12 mouse cellular contexts compared by ENCODE assay signal in genomic region chr13:20097934-20098593, GRCm38 (mm10). TPM values are rescaled to one million over a fixed set of nuclear protein-coding genes. Genes with fewer than 3 reads are reported as not detected.
A peak's percentile ranks its signal among the peaks of the same experiment; 100 is the strongest.
DNase-seq lines count a peak whose midpoint lies in the region; ATAC-seq and TF ChIP-seq lines count a peak whose summit lies in the region.
"Had no signal": no experiment of that assay in that cellular context is flagged by ENCODE, and none has a peak within 500 bp of the region (broad histone marks: within the 10 kb centered on the region; RNA-seq: fewer than 3 reads in every experiment).

No protein-coding gene starts in this region.

- H3K4me1 ChIP-seq in lung, embryonic 14.5 days (ENCODE audit: insufficient read depth) = peaks cover 39% of the 10 kb centered on the region
- H3K4me1 ChIP-seq in lung, adult 2 months (ENCODE audit: control insufficient read depth, insufficient read depth, low read length) = peaks cover 39% of the 10 kb centered on the region
- H3K4me1 ChIP-seq in ES-E14 (ENCODE audit: control insufficient read depth in 2 of 2, insufficient read depth in 2 of 2, low read length in 2 of 2, poor library complexity in 1 of 2) = peaks cover 12 to 17% of the 10 kb centered on the region in 2 experiments
- H3K4me1 ChIP-seq in midbrain, embryonic 10.5 days = peaks cover 46% of the 10 kb centered on the region
- H3K4me1 ChIP-seq in kidney, embryonic 16.5 days (ENCODE audit: insufficient read depth, low read length) = peaks cover 23% of the 10 kb centered on the region

- H3K4me3 ChIP-seq in lung, embryonic 14.5 days (ENCODE audit: low read depth, low read length) = no peak overlapping the region
- H3K4me3 ChIP-seq in lung, adult 2 months (replicated peaks; ENCODE audit: extremely low read depth, low read depth, low read length) = no peak overlapping the region
- no peak overlapping the region for H3K4me3 ChIP-seq in ES-E14 (ENCODE audit: insufficient read depth in 1 of 2, low read depth in 1 of 2, low read length in 2 of 2, poor library complexity in 1 of 2, severe bottlenecking in 1 of 2)
- H3K4me3 ChIP-seq in midbrain, embryonic 10.5 days = no peak overlapping the region
- H3K4me3 ChIP-seq in kidney, embryonic 16.5 days (ENCODE audit: low read length) = no peak overlapping the region
- H3K4me3 ChIP-seq: forebrain, embryonic 10.5 days had no signal

- H3K27ac ChIP-seq in lung, embryonic 14.5 days (ENCODE audit: low read depth) = peak overlapping the region; percentile 10; the same call in 1 of the 2 replicates
- no peak overlapping the region for H3K27ac ChIP-seq in ES-E14 (ENCODE audit: insufficient read depth, low read depth, low read length, poor library complexity, severe bottlenecking)
- no peak overlapping the region for H3K27ac ChIP-seq in midbrain, embryonic 10.5 days (replicated peaks)
- no peak overlapping the region for H3K27ac ChIP-seq in kidney, embryonic 16.5 days (ENCODE audit: low read length)
- H3K27ac ChIP-seq: forebrain, embryonic 10.5 days had no signal

- no peak overlapping the region for H3K9ac ChIP-seq in lung, embryonic 14.5 days
- H3K9ac ChIP-seq in ES-E14 (ENCODE audit: insufficient read depth, low read depth, low read length, poor library complexity, severe bottlenecking) = no peak overlapping the region
- no peak overlapping the region for H3K9ac ChIP-seq in kidney, embryonic 16.5 days (replicated peaks; ENCODE audit: low read length)

- WGBS in lung, embryonic 14.5 days = 48% methylated on average over 5 of the region's 5 CpGs
- WGBS in lung, adult 2 months = 38% methylated on average over 5 of the region's 5 CpGs
- WGBS in midbrain, embryonic 10.5 days = 63% methylated on average over 5 of the region's 5 CpGs
- WGBS in kidney, embryonic 16.5 days = 59% methylated on average over 5 of the region's 5 CpGs

- no peak for TF ChIP-seq CTCF in lung, embryonic 14.5 days (IDR thresholded peaks at IDR 0.05; ENCODE audit: low read depth)
- no peak for TF ChIP-seq CTCF in lung, adult 2 months (IDR thresholded peaks at IDR 0.05; ENCODE audit: insufficient read depth, low read length)

- in situ Hi-C loops in ES-E14 (cut with MboI; ENCODE audit: low sequenced_read_pairs in 2 of 2, unreplicated experiment in 2 of 2) = loop anchor here in 1 of 2 experiments (10.0 kb wide), 1 partner anchor 87 kb away; no protein-coding TSS in a partner anchor

- no peaks in the 10 kb centered on the region for H3K9me3 ChIP-seq in lung, embryonic 14.5 days (ENCODE audit: low read depth, low read length)
- no peaks in the 10 kb centered on the region for H3K9me3 ChIP-seq in ES-E14 (ENCODE audit: control insufficient read depth, insufficient read depth, low read depth, low read length)
- no peaks in the 10 kb centered on the region for H3K9me3 ChIP-seq in midbrain, embryonic 10.5 days (replicated peaks)
- H3K9me3 ChIP-seq in kidney, embryonic 16.5 days (ENCODE audit: low read length) = no peaks in the 10 kb centered on the region
- H3K9me3 ChIP-seq: forebrain, embryonic 10.5 days had no signal

- ATAC-seq in lung, embryonic 14.5 days (ENCODE audit: insufficient read depth) = no peak
- peak; percentile 25 for ATAC-seq in inflammation-experienced regulatory T-cells, adult 6 months
- no peak for ATAC-seq in kidney, embryonic 16.5 days (ENCODE audit: low FRiP score, low TSS enrichment)

- H3K27me3 ChIP-seq in lung, embryonic 14.5 days (ENCODE audit: insufficient read depth, low read length) = no peaks in the 10 kb centered on the region
- peaks cover 6% of the 10 kb centered on the region; the same call in 1 of the 2 replicates for H3K27me3 ChIP-seq in midbrain, embryonic 10.5 days (ENCODE audit: low read depth, poor library complexity, severe bottlenecking)
- no peaks in the 10 kb centered on the region for H3K27me3 ChIP-seq in kidney, embryonic 16.5 days (ENCODE audit: insufficient read depth, low read length)

- no peak for TF ChIP-seq POLR2A in lung, adult 2 months (IDR thresholded peaks at IDR 0.05; ENCODE audit: borderline replicate concordance, extremely low read depth, low read depth, low read length)

- H3K4me2 ChIP-seq in lung, embryonic 14.5 days = no peak overlapping the region
- H3K4me2 ChIP-seq in kidney, embryonic 16.5 days (replicated peaks; ENCODE audit: low read depth, low read length) = no peak overlapping the region

- DNase-seq in lung, embryonic 14.5 days = no peak
- DNase-seq in lung, adult 2 months = no peak
- DNase-seq in CD4-positive, CD25-positive, alpha-beta regulatory T cell, adult 2 months (ENCODE audit: low read depth, low spot score) = peak; percentile 67
- DNase-seq in ES-E14 (ENCODE audit: low read depth, low spot score) = no peak
- no peak for DNase-seq in midbrain, embryonic 10.5 days (ENCODE audit: low spot score)
- no peak for DNase-seq in layer of hippocampus, postnatal 36 days
- DNase-seq: adrenal gland, postnatal 10 days; kidney, postnatal 25 days; lung, postnatal 36 days had no signal

- H3K36me3 ChIP-seq in lung, embryonic 14.5 days (ENCODE audit: insufficient read depth) = no peaks in the 10 kb centered on the region
- no peaks in the 10 kb centered on the region for H3K36me3 ChIP-seq in ES-E14 (ENCODE audit: control insufficient read depth, insufficient read depth, low read length, poor library complexity, severe bottlenecking)
- H3K36me3 ChIP-seq in midbrain, embryonic 10.5 days = no peaks in the 10 kb centered on the region
- H3K36me3 ChIP-seq in kidney, embryonic 16.5 days (ENCODE audit: insufficient read depth, low read length) = no peaks in the 10 kb centered on the region
- H3K36me3 ChIP-seq: forebrain, embryonic 10.5 days had no signal

TF ChIP-seq in ES-E14, 5 proteins besides CTCF, POLR2A, EP300 and RAD21:
- TF ChIP-seq CHD2 (IDR thresholded peaks at IDR 0.05; ENCODE audit: low read depth, low read length) (no peak), ZNF384 (IDR thresholded peaks at IDR 0.05; ENCODE audit: low read depth, low read length) (0 out of 2 replicates have a peak, but pooled peaks have one; percentile 31)

RNA-seq across cellular contexts. Expression of gene Elmo1, which starts 7.7 kb away (rescaled TPM):
- polyA plus RNA-seq in lung, embryonic 14.5 days (2014; fragmentation: Nextera tagmentation; extraction: Ambion mirVana) = 37.8 and 38.5 TPM in 2 replicates
- 24.2 and 28.3 TPM in 2 replicates for polyA plus RNA-seq in lung, adult 2 months (2012; rRNA removed)
- total RNA-seq in ES-E14 (2012; rRNA removed) = 3.7 and 11.9 TPM in 2 replicates
- 100 to 1,000 TPM in 2 of 3 experiments, 10 to 100 TPM in 1; 94.0 to 116 (median 111) TPM for polyA plus RNA-seq in inflammation-experienced regulatory T-cells, adult 6 months (2017; shearing (Covaris generic))
- 13.8 and 15.6 TPM in 2 replicates for polyA plus RNA-seq in midbrain, embryonic 10.5 days (2016; fragmentation: Nextera tagmentation; extraction: Ambion mirVana)
- total RNA-seq in layer of hippocampus, postnatal 36 days (2021) = 10 to 100 TPM; 24.6 to 29.2 TPM
- 16.5 and 16.8 TPM in 2 replicates for polyA plus RNA-seq in kidney, embryonic 16.5 days (2015; fragmentation: Nextera tagmentation; extraction: Ambion mirVana)
